In genomic region chr6:54034471-54034870, GRCm38 (mm10) we compare ENCODE assay signal across 9 mouse cellular contexts. TPM values are rescaled to one million over a fixed set of nuclear protein-coding genes. Genes with fewer than 3 reads are reported as not detected.
DNase-seq lines count a peak whose midpoint lies in the region; ATAC-seq and TF ChIP-seq lines count a peak whose summit lies in the region.
"Had no signal": no experiment of that assay in that cellular context is flagged by ENCODE, and none has a peak within 500 bp of the region (broad histone marks: within the 10 kb centered on the region; RNA-seq: fewer than 3 reads in every experiment).

No protein-coding gene starts in this region.

- TF ChIP-seq POLR2A in cerebellum, adult 2 months (IDR thresholded peaks at IDR 0.05; ENCODE audit: borderline replicate concordance, insufficient read depth, low read length), result no peak

- no peaks in the 10 kb centered on the region for H3K9me3 ChIP-seq in embryonic facial prominence, embryonic 11.5 days (replicated peaks; ENCODE audit: control insufficient read depth, low read length)
- no peaks in the 10 kb centered on the region for H3K9me3 ChIP-seq in heart, embryonic 10.5 days
- no peaks in the 10 kb centered on the region for H3K9me3 ChIP-seq in liver, embryonic 11.5 days (ENCODE audit: control insufficient read depth, low read length)

- no peak overlapping the region for H3K27ac ChIP-seq in cerebellum, adult 2 months (ENCODE audit: insufficient read depth, low read length)
- H3K27ac ChIP-seq in embryonic facial prominence, embryonic 11.5 days (replicated peaks; ENCODE audit: low read depth, low read length), result no peak overlapping the region
- peak overlapping the region; percentile 79 for H3K27ac ChIP-seq in heart, embryonic 10.5 days
- H3K27ac ChIP-seq in liver, embryonic 11.5 days (ENCODE audit: low read depth, low read length), result no peak overlapping the region

- H3K27me3 ChIP-seq in cerebellum, adult 2 months (ENCODE audit: control insufficient read depth, insufficient read depth, low read length), result no peaks in the 10 kb centered on the region
- H3K27me3 ChIP-seq in embryonic facial prominence, embryonic 11.5 days (ENCODE audit: control insufficient read depth, insufficient read depth, low read length), result no peaks in the 10 kb centered on the region; the same call in 1 of the 2 replicates
- H3K27me3 ChIP-seq in heart, embryonic 10.5 days (ENCODE audit: insufficient read depth, poor library complexity, severe bottlenecking), result peaks cover 25% of the 10 kb centered on the region
- peaks cover 21% of the 10 kb centered on the region for H3K27me3 ChIP-seq in liver, embryonic 11.5 days (replicated peaks; ENCODE audit: control insufficient read depth, insufficient read depth, low read length)
- H3K27me3 ChIP-seq in splenic B cell, adult 2 months (ENCODE audit: control insufficient read depth, insufficient read depth, low read length, poor library complexity, severe bottlenecking), result no peaks in the 10 kb centered on the region

- H3K4me1 ChIP-seq in cerebellum, adult 2 months (ENCODE audit: control insufficient read depth, insufficient read depth, low read length), result peaks cover 5% of the 10 kb centered on the region
- H3K4me1 ChIP-seq in embryonic facial prominence, embryonic 11.5 days (ENCODE audit: control insufficient read depth, insufficient read depth, low read length), result peaks cover 3% of the 10 kb centered on the region
- H3K4me1 ChIP-seq in heart, embryonic 10.5 days, result peaks cover 17% of the 10 kb centered on the region
- no peaks in the 10 kb centered on the region for H3K4me1 ChIP-seq in liver, embryonic 11.5 days (replicated peaks; ENCODE audit: control insufficient read depth, insufficient read depth, low read length)

- DNase-seq in cerebellum, adult 2 months, result peak; percentile 44 to 54
- DNase-seq in embryonic facial prominence, embryonic 11.5 days (ENCODE audit: low spot score), result peak; percentile 92
- peak; percentile 84 for DNase-seq in heart, embryonic 10.5 days (ENCODE audit: low spot score)
- peak; percentile 84 for DNase-seq in kidney, adult 9 months
- DNase-seq in liver, embryonic 11.5 days (ENCODE audit: low spot score), result peak; percentile 68
- peak; percentile 79 for DNase-seq in naive thymus-derived CD4-positive, alpha-beta T cell, adult 2 months (ENCODE audit: low read depth)
- peak; percentile 72 for DNase-seq in splenic B cell, adult 2 months (ENCODE audit: low read depth, low spot score)

- WGBS in cerebellum, adult 2 months, result 25% methylated on average over 9 of the region's 9 CpGs
- WGBS in embryonic facial prominence, embryonic 11.5 days, result 4% methylated on average over 9 of the region's 9 CpGs
- WGBS in heart, embryonic 10.5 days, result 3% methylated on average over 9 of the region's 9 CpGs
- under 1% methylated on average over 9 of the region's 9 CpGs for WGBS in liver, embryonic 11.5 days

- H3K4me3 ChIP-seq in cerebellum, adult 2 months (replicated peaks; ENCODE audit: insufficient read depth, low read depth, low read length), result no peak overlapping the region
- H3K4me3 ChIP-seq in embryonic facial prominence, embryonic 11.5 days (ENCODE audit: low read depth, low read length), result no peak overlapping the region
- peak overlapping the region; percentile 45 for H3K4me3 ChIP-seq in heart, embryonic 10.5 days
- H3K4me3 ChIP-seq in liver, embryonic 11.5 days (ENCODE audit: low read depth, low read length), result no peak overlapping the region

- H3K4me2 ChIP-seq in embryonic facial prominence, embryonic 11.5 days (ENCODE audit: low read depth, low read length), result no peak overlapping the region
- peak overlapping the region; percentile 49 for H3K4me2 ChIP-seq in liver, embryonic 11.5 days

- TF ChIP-seq CTCF in cerebellum, adult 2 months (IDR thresholded peaks at IDR 0.05; ENCODE audit: borderline replicate concordance, insufficient read depth, low read depth, low read length), result peak; percentile 54

- no peak for ATAC-seq in cerebellum, adult (ENCODE audit: insufficient number of reproducible peaks, low FRiP score, low TSS enrichment)
- peak; percentile 58 for ATAC-seq in embryonic facial prominence, embryonic 11.5 days (replicated peaks; ENCODE audit: insufficient number of reproducible peaks, low FRiP score, low TSS enrichment, low read depth)
- ATAC-seq in liver, embryonic 11.5 days (replicated peaks; ENCODE audit: low FRiP score), result no peak

- H3K9ac ChIP-seq in embryonic facial prominence, embryonic 11.5 days (replicated peaks; ENCODE audit: low read length), result peak overlapping the region; percentile 59
- H3K9ac ChIP-seq in liver, embryonic 11.5 days (ENCODE audit: low read depth, low read length), result no peak overlapping the region

- no peaks in the 10 kb centered on the region for H3K36me3 ChIP-seq in embryonic facial prominence, embryonic 11.5 days (replicated peaks; ENCODE audit: control insufficient read depth, insufficient read depth, low read depth, low read length)
- H3K36me3 ChIP-seq in heart, embryonic 10.5 days, result no peaks in the 10 kb centered on the region
- H3K36me3 ChIP-seq in liver, embryonic 11.5 days (ENCODE audit: control insufficient read depth, insufficient read depth, low read length), result no peaks in the 10 kb centered on the region
- no peaks in the 10 kb centered on the region for H3K36me3 ChIP-seq in splenic B cell, adult 2 months (ENCODE audit: control insufficient read depth, insufficient read depth, low read length, poor library complexity, severe bottlenecking)
- H3K36me3 ChIP-seq: G1E had no signal

RNA-seq across cellular contexts. Expression of gene Chn2, which starts 4.9 kb away (rescaled TPM):
- 574 and 684 TPM in 2 replicates for polyA plus RNA-seq in cerebellum, adult 2 months (2012; rRNA removed)
- 14.0 and 18.0 TPM in 2 replicates for polyA plus RNA-seq in embryonic facial prominence, embryonic 11.5 days (2014; fragmentation: Nextera tagmentation; extraction: Ambion mirVana)
- polyA plus RNA-seq in heart, embryonic 10.5 days (2016; fragmentation: Nextera tagmentation; extraction: Ambion mirVana), result 4.1 and 7.1 TPM in 2 replicates
- polyA plus RNA-seq in liver, embryonic 11.5 days (2014; fragmentation: Nextera tagmentation; extraction: Ambion mirVana), result 5.5 and 6.6 TPM in 2 replicates
- polyA plus RNA-seq: G1E had no signal

RNA-seq across cellular contexts. Expression of gene Cpvl, which starts 56.0 kb away (rescaled TPM):
- 0.26 and 0.40 TPM in 2 replicates for polyA plus RNA-seq in cerebellum, adult 2 months (2012; rRNA removed)
- 0.18 TPM in 1 of 2 replicates, not detected in the other for polyA plus RNA-seq in embryonic facial prominence, embryonic 11.5 days (2014; fragmentation: Nextera tagmentation; extraction: Ambion mirVana)
- polyA plus RNA-seq in heart, embryonic 10.5 days (2016; fragmentation: Nextera tagmentation; extraction: Ambion mirVana), result not detected in 2 replicates
- polyA plus RNA-seq in liver, embryonic 11.5 days (2014; fragmentation: Nextera tagmentation; extraction: Ambion mirVana), result not detected in 2 replicates
- polyA plus RNA-seq: G1E had no signal

Comparison
In these comparisons a context has a peak if more than half of its experiments do, and no peak if none do; other contexts are left out.
1. RNA of gene Chn2, which starts 4.9 kb away (polyA plus RNA-seq): 574 to 684 TPM in cerebellum, adult 2 months; 14.0 to 18.0 TPM in embryonic facial prominence, embryonic 11.5 days, 4.1 to 7.1 TPM in heart, embryonic 10.5 days and 5.5 to 6.6 TPM in liver, embryonic 11.5 days; every median in the first group is over 10 times any median in the second.
2. Peak in every context shown above with its lines, with median percentiles within 50 percentile points of each other: DNase-seq.